30 mouse cellular contexts compared by ENCODE assay signal in the genomic region with DNA sequence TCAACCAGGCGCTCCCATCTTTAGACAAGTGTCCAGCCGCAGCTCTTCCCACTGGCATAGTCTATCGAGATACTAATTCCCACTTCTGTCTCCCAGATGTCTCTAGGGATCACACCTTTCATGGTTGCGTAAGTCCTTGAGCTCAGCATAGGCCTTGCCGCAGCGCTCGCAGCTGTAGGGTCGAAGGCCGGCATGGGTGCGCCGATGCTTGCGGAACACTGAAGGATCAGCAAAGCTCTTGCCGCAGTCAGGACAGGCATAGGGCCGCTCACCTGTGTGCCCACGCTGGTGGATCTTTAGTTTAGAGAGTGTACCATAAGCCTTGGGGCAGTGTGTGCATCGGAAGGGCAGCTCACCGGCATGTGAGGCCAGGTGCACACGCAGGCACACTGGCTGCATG. TPM values are rescaled to one million over a fixed set of nuclear protein-coding genes. Genes with fewer than 3 reads are reported as not detected.
"Had no signal": no experiment of that assay in that cellular context is flagged by ENCODE, and none has a peak within 500 bp of the region (broad histone marks: within the 10 kb centered on the region; RNA-seq: fewer than 3 reads in every experiment).

No protein-coding gene starts in this region.

- H3K27ac ChIP-seq: kidney, postnatal 0 days; layer of hippocampus, adult 2 months; limb, embryonic 12.5 days; limb, embryonic 15.5 days; liver, embryonic 14.5 days; macrophage; stomach, postnatal 0 days had no signal

- H3K4me1 ChIP-seq: limb, embryonic 12.5 days had no signal

- ATAC-seq: liver, postnatal 0 days; lung, postnatal 0 days had no signal

- H3K4me2 ChIP-seq: limb, embryonic 12.5 days; limb, embryonic 15.5 days; liver, embryonic 11.5 days; lung, embryonic 14.5 days; midbrain, embryonic 11.5 days had no signal

- H3K9me3 ChIP-seq: limb, embryonic 12.5 days; limb, embryonic 15.5 days had no signal

- H3K27me3 ChIP-seq: limb, embryonic 12.5 days; limb, embryonic 15.5 days had no signal

- H3K9ac ChIP-seq: limb, embryonic 12.5 days; limb, embryonic 15.5 days; liver, embryonic 14.5 days; liver, postnatal 0 days; lung, embryonic 14.5 days had no signal

- H3K4me3 ChIP-seq: layer of hippocampus, adult 2 months; limb, embryonic 12.5 days; limb, embryonic 15.5 days had no signal

- DNase-seq: kidney, postnatal 25 days; layer of hippocampus, adult 9-11 months; left cerebral cortex, postnatal 4 days; liver, postnatal 0 days; lung, embryonic 14.5 days; midbrain, embryonic 14.5 days; right cerebral cortex, postnatal 14 days; right cerebral cortex, postnatal 4 days; thymus, adult 2 months; thymus, postnatal 14 days; thymus, postnatal 4 days had no signal

RNA-seq across cellular contexts. Expression of gene Prss53, which starts 23.1 kb away (rescaled TPM):
- polyA plus RNA-seq: macrophage had no signal

RNA-seq across cellular contexts. Expression of gene Gm21974, which starts 27.6 kb away (rescaled TPM):
- total RNA-seq: layer of hippocampus, adult 2 months; layer of hippocampus, postnatal 25 days; left cerebral cortex, adult 8-10 months; left cerebral cortex, postnatal 14 days; left cerebral cortex, postnatal 4 days; megakaryocyte-erythroid progenitor cell, adult 5-6 weeks had no signal
- polyA plus RNA-seq: kidney, embryonic 14.5 days; kidney, postnatal 0 days; large intestine, adult 2 months; limb, embryonic 12.5 days; limb, embryonic 15.5 days; liver, embryonic 14.5 days; liver, postnatal 0 days; lung, embryonic 14.5 days; lung, postnatal 0 days; macrophage; midbrain, embryonic 11.5 days; midbrain, embryonic 14.5 days; midbrain, postnatal 0 days; neural tube, embryonic 11.5 days; stomach, embryonic 14.5 days; stomach, postnatal 0 days; thymus, adult 2 months had no signal
